ENCODE assay signal across 9 mouse cellular contexts in genomic region chrX:92597324-92597723, GRCm38 (mm10). TPM values are rescaled to one million over a fixed set of nuclear protein-coding genes. Genes with fewer than 3 reads are reported as not detected.
DNase-seq lines count a peak whose midpoint lies in the region; ATAC-seq and TF ChIP-seq lines count a peak whose summit lies in the region.
"Had no signal": no experiment of that assay in that cellular context is flagged by ENCODE, and none has a peak within 500 bp of the region (broad histone marks: within the 10 kb centered on the region; RNA-seq: fewer than 3 reads in every experiment).

No protein-coding gene starts in this region.

- DNase-seq in heart, postnatal 4 days, result peak; percentile 4
- DNase-seq in heart, adult 8-10 months (ENCODE audit: low spot score), result no peak
- DNase-seq in ovary, postnatal 14 days (ENCODE audit: low spot score), result peak; percentile 7
- no peak for DNase-seq in ovary, adult 18-20 months (ENCODE audit: low spot score)
- peak; percentile 10 for DNase-seq in stomach, postnatal 0 days (ENCODE audit: low spot score)
- DNase-seq in thymus, postnatal 0 days (ENCODE audit: low spot score), result no peak

- H3K9ac ChIP-seq in stomach, postnatal 0 days (ENCODE audit: low read length), result no peak overlapping the region

- no peaks in the 10 kb centered on the region for H3K36me3 ChIP-seq in stomach, postnatal 0 days (ENCODE audit: control insufficient read depth, insufficient read depth, low read length)

- no peaks in the 10 kb centered on the region for H3K9me3 ChIP-seq in stomach, postnatal 0 days (ENCODE audit: control insufficient read depth, low read length)

- no peak overlapping the region for H3K27ac ChIP-seq in stomach, postnatal 0 days (replicated peaks)

- TF ChIP-seq EP300 in stomach, postnatal 0 days (optimal IDR thresholded peaks at IDR 0.05), result no peak

- H3K4me1 ChIP-seq in stomach, postnatal 0 days (replicated peaks; ENCODE audit: control insufficient read depth, insufficient read depth), result no peaks in the 10 kb centered on the region

- TF ChIP-seq CTCF in stomach, postnatal 0 days (IDR thresholded peaks at IDR 0.05; ENCODE audit: low read depth), result peak; percentile 61

- no peak overlapping the region for H3K4me3 ChIP-seq in stomach, postnatal 0 days (ENCODE audit: low read depth, low read length)
- H3K4me3 ChIP-seq: myocyte had no signal

- no peak overlapping the region for H3K4me2 ChIP-seq in stomach, postnatal 0 days (replicated peaks; ENCODE audit: low read depth)

- H3K27me3 ChIP-seq in stomach, postnatal 0 days (ENCODE audit: control insufficient read depth, insufficient read depth, low read length), result no peaks in the 10 kb centered on the region

- ATAC-seq in hematopoietic stem cell, adult 5-6 weeks (replicated peaks in 1 of 2; ENCODE audit: insufficient read depth in 1 of 2, low FRiP score in 2 of 2, low TSS enrichment in 1 of 2, low read depth in 1 of 2, poor library complexity in 2 of 2, severe bottlenecking in 2 of 2), result 0 out of 4 replicates have a peak, but pooled peaks have one; percentile 53 to 71
- no peak for ATAC-seq in stomach, postnatal 0 days (ENCODE audit: low FRiP score, low TSS enrichment)
- ATAC-seq in erythroid progenitor cell, adult 5-6 weeks (replicated peaks; ENCODE audit: low FRiP score, poor library complexity, severe bottlenecking), result no peak

- 31% methylated on average over 4 of the region's 4 CpGs for WGBS in stomach, postnatal 0 days

RNA-seq across cellular contexts. Expression of gene Mageb18, which starts 2.0 kb away (rescaled TPM):
- total RNA-seq in heart, postnatal 4 days (2021), result not detected
- not detected for total RNA-seq in heart, adult 8-10 months (2022)
- not detected in 2 replicates for total RNA-seq in hematopoietic stem cell, adult 5-6 weeks (2017)
- not detected in 2 replicates for polyA plus RNA-seq in stomach, postnatal 0 days (2015; fragmentation: Nextera tagmentation; extraction: Ambion mirVana)
- total RNA-seq in erythroid progenitor cell, adult 5-6 weeks (2015; ENCODE audit: low replicate concordance), result not detected in 2 replicates
- total RNA-seq in erythroid progenitor cell, adult 5-6 weeks (2017; ENCODE audit: low replicate concordance), result not detected in 2 replicates
- polyA plus RNA-seq in thymus, postnatal 0 days (2015; fragmentation: Nextera tagmentation; extraction: Ambion mirVana), result not detected in 2 replicates

Comparison
In these comparisons a context has a peak if more than half of its experiments do, and no peak if none do; other contexts are left out.
1. DNase-seq: peak in heart, postnatal 4 days (single experiment), ovary, postnatal 14 days (single experiment) and stomach, postnatal 0 days (single experiment); none in heart, adult 8-10 months (single experiment), ovary, adult 18-20 months (single experiment) and thymus, postnatal 0 days (single experiment).
2. ATAC-seq: peak in hematopoietic stem cell, adult 5-6 weeks (2 of 2); none in stomach, postnatal 0 days (single experiment) and erythroid progenitor cell, adult 5-6 weeks (single experiment).